Mouse (Mus musculus) brain, embryonic 14.5 days (tissue): ENCODE measurements at regions not wholly inside any gene's neighbourhood (a gene's known extent, or its start where the extent isn't known, plus 50 kb on each side); places are given as distances from the start of the nearest gene placed in this dataset.

Experiments
- CTCF ChIP-seq: fragments of 200-500 bp; IDR thresholded peaks from 2 replicates; pipeline ENCODE4 v1.5.1; 2012; ENCODE audit warnings: inconsistent platforms, mild to moderate bottlenecking, moderate library complexity, borderline replicate concordance; ENCODE audit not compliant: insufficient read depth, insufficient read length; ENCODE audit errors: extremely low read depth
- POLR2A ChIP-seq: fragments of 200-500 bp; IDR thresholded peaks from 2 replicates; pipeline ENCODE4 v1.6.1; 2012; ENCODE audit warnings: mild to moderate bottlenecking, inconsistent platforms, borderline replicate concordance; ENCODE audit not compliant: poor library complexity, insufficient read depth, insufficient read length, severe bottlenecking; ENCODE audit errors: extremely low read depth

DNA sequence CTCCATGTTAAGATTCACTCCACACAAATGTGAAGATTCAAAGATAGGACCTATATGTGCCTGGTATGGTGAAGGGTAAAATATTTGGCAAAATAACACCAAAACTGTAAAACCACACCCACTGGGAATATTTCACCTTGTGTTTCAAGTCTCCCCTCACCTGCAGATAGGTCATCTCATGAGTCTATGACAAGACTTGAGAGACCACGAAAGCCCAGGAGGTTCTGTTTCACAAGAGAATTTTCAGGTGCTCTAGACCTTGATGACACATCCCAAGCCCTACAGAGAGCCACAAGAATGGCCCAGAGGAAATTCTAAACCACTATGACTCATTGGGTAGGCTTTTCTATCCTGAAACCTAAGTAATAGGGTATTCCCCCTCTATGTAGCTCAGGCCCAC is 1322.4 kb upstream of the A1bg start:
- TF ChIP-seq POLR2A, result no peak
- no peak for TF ChIP-seq CTCF
